Mouse (Mus musculus): ENCODE data around the gene Clic1. TPM values are rescaled to one million over a fixed set of nuclear protein-coding genes. Genes with fewer than 3 reads are reported as not detected.
A peak's percentile ranks its signal among the peaks of the same experiment; 100 is the strongest.

Gene Clic1
- polyA plus RNA-seq, 1 experiment from 2014 or later = 83.9 TPM

GRCm38 (mm10) chr17:35079778-35080177, 30.0 kb downstream of the Clic1 start:
- Histone ChIP-seq H3K4me2 (no peak overlapping the region), H3K27me3 (ENCODE audit: control insufficient read depth, insufficient read depth, low read length) (no peaks in the 10 kb centered on the region), H3K4me1 (ENCODE audit: control insufficient read depth, insufficient read depth, low read length) (peaks cover 11% of the 10 kb centered on the region; the same call in 1 of the 2 replicates), H3K9ac (ENCODE audit: low read length) (no peak overlapping the region), H3K36me3 (ENCODE audit: control insufficient read depth, insufficient read depth, low read length) (no peaks in the 10 kb centered on the region), H3K9me3 (ENCODE audit: control insufficient read depth, low read length) (no peaks in the 10 kb centered on the region; the same call in 1 of the 2 replicates), H3K27ac (ENCODE audit: low read depth, low read length) (no peak overlapping the region), H3K4me3 (ENCODE audit: low read depth, low read length) (no peak overlapping the region)
- no peak for ATAC-seq (ENCODE audit: low FRiP score)
- no peak for DNase-seq (ENCODE audit: low spot score, missing footprints)
- WGBS = 77% methylated on average over 9 of the region's 9 CpGs

DNA sequence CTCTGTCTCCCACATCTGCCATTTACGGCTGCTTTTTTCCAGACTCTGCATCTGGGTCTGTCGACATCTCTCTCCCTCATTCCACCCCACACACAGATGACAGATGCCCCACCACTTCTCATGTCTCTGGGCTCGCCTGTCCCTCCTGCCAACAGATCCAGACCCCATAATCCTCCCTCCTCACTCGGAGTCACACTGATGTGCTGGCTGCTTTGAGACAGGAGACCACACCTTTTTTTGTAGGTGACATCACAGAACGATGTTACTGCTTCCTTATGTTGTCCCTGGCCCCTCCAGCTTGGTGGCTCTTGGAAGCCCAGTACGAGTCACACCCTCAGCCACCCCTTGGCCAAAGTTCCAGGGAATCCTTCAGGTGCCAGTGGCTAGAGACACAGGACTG, 30.5 kb downstream of the Clic1 start:
- Histone ChIP-seq H3K4me1 (ENCODE audit: control insufficient read depth, insufficient read depth, low read length) (peaks cover 11% of the 10 kb centered on the region; the same call in 1 of the 2 replicates), H3K27ac (ENCODE audit: low read depth, low read length) (no peak overlapping the region), H3K9ac (ENCODE audit: low read length) (no peak overlapping the region), H3K4me3 (ENCODE audit: low read depth, low read length) (no peak overlapping the region), H3K9me3 (ENCODE audit: control insufficient read depth, low read length) (no peaks in the 10 kb centered on the region; the same call in 1 of the 2 replicates), H3K4me2 (no peak overlapping the region), H3K36me3 (ENCODE audit: control insufficient read depth, insufficient read depth, low read length) (no peaks in the 10 kb centered on the region), H3K27me3 (ENCODE audit: control insufficient read depth, insufficient read depth, low read length) (no peaks in the 10 kb centered on the region)
- no peak for ATAC-seq (ENCODE audit: low FRiP score)
- DNase-seq (ENCODE audit: low spot score, missing footprints) = no peak
- WGBS = 64% methylated on average over 6 of the region's 6 CpGs

GRCm38 (mm10) chr17:35080710-35081109, 30.9 kb downstream of the Clic1 start:
- H3K27me3 ChIP-seq (ENCODE audit: control insufficient read depth, insufficient read depth, low read length) = no peaks in the 10 kb centered on the region
- no peak overlapping the region for H3K4me2 ChIP-seq
- 74% methylated on average over 4 of the region's 4 CpGs for WGBS
- DNase-seq (ENCODE audit: low spot score, missing footprints) (no peak), ATAC-seq (ENCODE audit: low FRiP score) (no peak)
- no peaks in the 10 kb centered on the region for H3K9me3 ChIP-seq (ENCODE audit: control insufficient read depth, low read length)
- H3K4me3 ChIP-seq (ENCODE audit: low read depth, low read length) = no peak overlapping the region
- peaks cover 11% of the 10 kb centered on the region; the same call in 1 of the 2 replicates for H3K4me1 ChIP-seq (ENCODE audit: control insufficient read depth, insufficient read depth, low read length)
- no peak overlapping the region for H3K27ac ChIP-seq (ENCODE audit: low read depth, low read length)
- no peaks in the 10 kb centered on the region for H3K36me3 ChIP-seq (ENCODE audit: control insufficient read depth, insufficient read depth, low read length)
- no peak overlapping the region for H3K9ac ChIP-seq (ENCODE audit: low read length)

DNA sequence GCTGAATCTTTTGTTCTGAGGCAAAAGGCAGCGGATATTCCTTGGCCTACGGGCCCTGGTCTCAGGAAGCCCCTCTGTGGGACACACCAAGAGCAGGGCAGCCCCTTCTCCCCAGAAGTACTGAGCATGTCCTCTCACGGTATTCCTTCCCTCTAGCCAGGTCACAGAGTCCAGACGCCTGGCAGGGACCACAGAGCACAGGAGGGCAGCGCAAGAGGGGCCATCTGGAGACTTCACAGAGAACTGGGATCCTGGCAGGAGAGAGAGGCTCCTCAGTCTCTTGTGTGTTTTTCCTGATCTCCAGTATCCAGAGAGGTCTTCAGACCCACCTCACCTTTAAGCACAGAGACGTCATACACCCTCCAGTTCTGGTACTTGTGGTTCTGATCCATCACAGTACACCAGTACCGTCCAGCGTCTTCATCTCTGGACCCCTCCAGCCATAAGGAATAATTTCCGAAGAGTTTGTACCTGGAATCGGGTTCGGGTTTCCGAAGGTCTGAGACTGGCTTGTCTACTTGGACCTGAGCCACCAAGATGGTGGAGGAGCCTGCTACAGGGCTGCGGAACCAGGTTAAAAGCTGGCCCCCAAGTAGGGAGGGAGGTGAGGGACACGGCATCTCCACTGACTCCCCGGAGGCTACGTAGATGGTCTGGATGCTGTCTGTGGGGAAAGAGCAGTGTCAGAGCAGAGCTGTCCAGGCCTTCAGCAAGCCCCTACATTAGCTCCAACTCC, 33.2 kb downstream of the Clic1 start:
- no peak overlapping the region for H3K27ac ChIP-seq (ENCODE audit: low read depth, low read length)
- DNase-seq (ENCODE audit: low spot score, missing footprints) (no peak), ATAC-seq (ENCODE audit: low FRiP score) (no peak)
- H3K4me2 ChIP-seq = no peak overlapping the region
- no peak overlapping the region for H3K4me3 ChIP-seq (ENCODE audit: low read depth, low read length)
- H3K27me3 ChIP-seq (ENCODE audit: control insufficient read depth, insufficient read depth, low read length) = no peaks in the 10 kb centered on the region
- no peaks in the 10 kb centered on the region for H3K9me3 ChIP-seq (ENCODE audit: control insufficient read depth, low read length)
- no peaks in the 10 kb centered on the region for H3K4me1 ChIP-seq (ENCODE audit: control insufficient read depth, insufficient read depth, low read length)
- 88% methylated on average over 16 of the region's 16 CpGs for WGBS
- H3K9ac ChIP-seq (ENCODE audit: low read length) = no peak overlapping the region
- no peaks in the 10 kb centered on the region for H3K36me3 ChIP-seq (ENCODE audit: control insufficient read depth, insufficient read depth, low read length)

GRCm38 (mm10) chr17:35083929-35084497, 34.2 kb downstream of the Clic1 start:
- Histone ChIP-seq H3K27ac (ENCODE audit: low read depth, low read length) (no peak overlapping the region), H3K27me3 (ENCODE audit: control insufficient read depth, insufficient read depth, low read length) (no peaks in the 10 kb centered on the region), H3K9me3 (ENCODE audit: control insufficient read depth, low read length) (no peaks in the 10 kb centered on the region), H3K4me1 (ENCODE audit: control insufficient read depth, insufficient read depth, low read length) (no peaks in the 10 kb centered on the region), H3K4me3 (ENCODE audit: low read depth, low read length) (no peak overlapping the region), H3K36me3 (ENCODE audit: control insufficient read depth, insufficient read depth, low read length) (no peaks in the 10 kb centered on the region), H3K9ac (ENCODE audit: low read length) (no peak overlapping the region), H3K4me2 (no peak overlapping the region)
- DNase-seq (ENCODE audit: low spot score, missing footprints) (no peak), ATAC-seq (ENCODE audit: low FRiP score) (no peak)
- 83% methylated on average over 3 of the region's 3 CpGs for WGBS

DNA sequence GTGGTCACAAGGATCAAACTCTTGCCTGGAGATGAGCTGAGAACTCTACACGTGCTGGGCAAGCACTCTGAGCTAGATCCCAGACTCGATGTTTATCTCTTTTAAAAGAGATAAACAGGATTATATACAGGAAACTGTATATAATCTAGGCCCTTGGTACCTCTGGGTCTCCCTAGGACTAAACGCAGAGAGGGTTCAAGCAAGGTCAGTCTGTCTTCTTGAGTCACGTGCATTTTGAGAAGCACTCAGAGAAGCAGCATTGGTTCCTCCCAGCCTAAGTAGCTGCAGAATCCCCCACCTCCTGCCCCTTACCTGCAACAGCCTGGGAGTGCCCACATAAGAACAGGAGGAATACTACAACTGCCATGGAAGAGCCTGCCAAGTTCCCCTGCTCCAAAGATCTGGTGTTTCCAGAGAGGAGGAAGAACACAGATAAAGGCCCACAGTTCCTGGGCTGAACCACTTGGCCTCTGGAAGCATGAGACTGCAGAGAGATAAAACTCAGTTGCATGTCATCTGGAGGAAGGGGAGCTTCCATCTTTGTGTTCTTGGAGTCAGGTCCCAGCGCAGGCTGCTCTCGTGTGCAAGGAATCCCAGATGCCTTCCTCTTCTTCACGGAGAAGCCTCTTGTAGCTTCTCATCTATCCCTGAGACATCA, 35.6 kb downstream of the Clic1 start, which contains the start of gene Ly6g6f:
TSS of gene Ly6g6f (minus strand) at position 403 of the 658 bp plus-strand sequence.
- no peak within 1 kb of the TSS for H3K27ac ChIP-seq (ENCODE audit: low read depth, low read length)
- H3K9ac ChIP-seq (ENCODE audit: low read length) = no peak within 1 kb of the TSS
- H3K9me3 ChIP-seq (ENCODE audit: control insufficient read depth, low read length) = no peaks in the 10 kb centered on the region
- ATAC-seq (ENCODE audit: low FRiP score) (no peak), DNase-seq (ENCODE audit: low spot score, missing footprints) (no peak)
- H3K4me1 ChIP-seq (ENCODE audit: control insufficient read depth, insufficient read depth, low read length) = peaks cover 5% of the 10 kb centered on the region
- no peaks in the 10 kb centered on the region for H3K27me3 ChIP-seq (ENCODE audit: control insufficient read depth, insufficient read depth, low read length)
- no peak within 1 kb of the TSS for H3K4me2 ChIP-seq
- H3K4me3 ChIP-seq (ENCODE audit: low read depth, low read length) = no peak within 1 kb of the TSS
- no peaks in the 10 kb centered on the region for H3K36me3 ChIP-seq (ENCODE audit: control insufficient read depth, insufficient read depth, low read length)
- 81% methylated on average over 7 of the region's 7 CpGs for WGBS

DNA sequence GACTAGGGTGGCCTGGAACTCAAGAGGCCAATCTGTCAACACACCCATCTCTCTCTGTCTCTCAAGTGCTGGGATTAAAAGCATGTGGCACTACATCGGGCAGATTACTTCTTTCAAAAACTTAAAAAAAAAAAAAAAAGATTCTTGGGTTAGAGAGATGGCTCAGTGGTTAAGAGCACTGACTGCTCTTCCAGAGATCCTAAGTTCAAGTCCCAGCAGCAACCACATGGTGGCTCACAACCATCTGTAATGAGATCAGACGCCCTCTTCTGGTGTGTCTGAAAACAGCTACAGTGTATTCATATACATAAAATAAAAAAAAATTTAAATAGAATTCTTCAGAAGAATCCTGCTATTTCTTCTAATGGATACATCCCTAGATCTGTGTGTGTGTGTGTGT, 38.4 kb downstream of the Clic1 start:
- ATAC-seq (ENCODE audit: low FRiP score) = no peak

DNA sequence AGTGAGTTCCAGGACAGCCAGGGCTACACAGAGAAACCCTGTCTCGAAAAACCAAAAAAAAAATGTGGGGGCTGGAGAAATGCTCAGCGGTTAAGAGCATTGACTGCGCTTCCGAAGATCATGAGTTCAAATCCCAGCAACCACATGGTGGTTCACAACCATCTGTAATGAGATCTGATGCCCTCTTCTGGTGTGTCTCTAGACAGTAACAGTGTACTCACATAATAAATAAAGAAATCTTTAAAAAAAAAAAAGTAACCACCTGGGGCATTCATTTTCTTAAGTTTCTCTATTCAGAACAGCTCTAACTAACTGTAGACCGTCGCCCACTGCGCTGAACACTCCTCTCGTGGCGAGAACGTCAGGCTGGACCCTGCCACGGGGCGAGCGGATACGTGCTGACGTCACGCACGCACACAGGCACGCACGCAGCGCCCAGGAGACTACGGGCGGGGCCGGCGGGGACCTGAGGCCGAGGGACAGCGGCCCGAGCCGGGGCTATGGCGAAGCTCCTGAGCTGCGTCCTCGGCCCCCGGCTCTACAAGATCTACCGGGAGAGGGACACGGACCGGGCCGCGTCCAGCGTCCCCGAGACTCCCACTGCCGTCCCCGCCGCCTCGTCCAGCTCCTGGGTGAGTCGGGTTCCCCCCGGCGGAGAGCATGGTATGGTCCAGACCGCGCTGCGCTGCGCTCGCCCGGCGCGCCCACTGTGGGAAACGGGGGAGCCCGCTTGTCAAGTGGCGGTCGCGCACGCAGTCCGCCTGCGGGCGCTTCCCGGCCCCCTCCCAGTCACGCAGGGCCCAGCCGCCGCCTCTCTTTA, 39.3 kb downstream of the Clic1 start, which contains the start of gene Abhd16a:
TSS of gene Abhd16a (plus strand) at position 439 of the 820 bp plus-strand sequence.
- no peaks in the 10 kb centered on the region for H3K27me3 ChIP-seq (ENCODE audit: control insufficient read depth, insufficient read depth, low read length)
- peaks cover 2% of the 10 kb centered on the region; the same call in 1 of the 2 replicates for H3K36me3 ChIP-seq (ENCODE audit: control insufficient read depth, insufficient read depth, low read length)
- DNase-seq (ENCODE audit: low spot score, missing footprints) = peak; percentile 99
- H3K9me3 ChIP-seq (ENCODE audit: control insufficient read depth, low read length) = no peaks in the 10 kb centered on the region
- H3K4me3 ChIP-seq (ENCODE audit: low read depth, low read length) = peak within 1 kb of the TSS; percentile 60
- WGBS = 4% methylated on average over 65 of the region's 67 CpGs
- peak within 1 kb of the TSS; percentile 94 for H3K27ac ChIP-seq (ENCODE audit: low read depth, low read length)
- peak within 1 kb of the TSS; percentile 92 for H3K9ac ChIP-seq (ENCODE audit: low read length)
- peak within 1 kb of the TSS; percentile 47 for H3K4me2 ChIP-seq
- peaks cover 5% of the 10 kb centered on the region for H3K4me1 ChIP-seq (ENCODE audit: control insufficient read depth, insufficient read depth, low read length)
- peak; percentile 98 for ATAC-seq (ENCODE audit: low FRiP score)

More for the DNA sequence above, 38.4 kb downstream of the Clic1 start:
- no peak overlapping the region for H3K4me3 ChIP-seq (ENCODE audit: low read depth, low read length)
- H3K27me3 ChIP-seq (ENCODE audit: control insufficient read depth, insufficient read depth, low read length) = no peaks in the 10 kb centered on the region
- H3K36me3 ChIP-seq (ENCODE audit: control insufficient read depth, insufficient read depth, low read length) = no peaks in the 10 kb centered on the region
- H3K4me2 ChIP-seq = no peak overlapping the region
- H3K9ac ChIP-seq (ENCODE audit: low read length) = no peak overlapping the region
- peaks cover 5% of the 10 kb centered on the region for H3K4me1 ChIP-seq (ENCODE audit: control insufficient read depth, insufficient read depth, low read length)
- H3K9me3 ChIP-seq (ENCODE audit: control insufficient read depth, low read length) = no peaks in the 10 kb centered on the region
- no peak overlapping the region for H3K27ac ChIP-seq (ENCODE audit: low read depth, low read length)
- WGBS = 57% methylated on average over 2 of the region's 2 CpGs
- DNase-seq (ENCODE audit: low spot score, missing footprints) = no peak
